Mouse (Mus musculus): ENCODE data around the gene Msl2.

DNA sequence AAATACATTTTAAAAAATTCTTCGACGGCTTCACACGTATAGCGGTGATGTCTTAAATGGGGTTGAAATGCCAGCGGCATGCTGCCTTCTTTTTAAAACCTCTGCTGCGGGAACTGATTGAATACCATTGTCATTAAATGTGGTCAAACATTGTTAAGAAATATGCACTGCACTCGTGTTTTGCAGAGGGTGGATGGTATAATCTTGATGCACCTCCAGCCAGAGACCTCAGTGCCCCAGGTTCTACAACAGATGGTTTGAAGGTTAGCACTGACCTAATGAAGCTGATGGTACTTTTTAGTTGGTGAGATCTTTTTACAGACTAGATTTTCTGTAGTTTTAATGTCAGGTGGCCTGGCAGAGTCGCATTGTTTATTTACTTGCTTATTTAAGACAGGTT, 1.8 kb downstream of the Msl2 start:
- TF ChIP-seq CTCF (IDR thresholded peaks at IDR 0.05; ENCODE audit: borderline replicate concordance, insufficient read depth, low read depth, low read length), result no peak
- no peak for TF ChIP-seq POLR2A (IDR thresholded peaks at IDR 0.05; ENCODE audit: borderline replicate concordance, insufficient read depth, low read length)
